Mouse (Mus musculus) urinary bladder, postnatal 36 days (tissue): ENCODE results near the gene Tcl1b1.
A peak's percentile ranks its signal among the peaks of the same experiment; 100 is the strongest.
"Not testable (repeated sequence)": the region's sequence is repeated elsewhere in the genome, so short reads cannot be mapped to it uniquely, and the experiment has no call there.

Experiments
- DNase-seq, 2 experiments: peaks; one replicate each; pipeline ENCODE4 v3.0.0; 2022; ENCODE audit warnings: low spot score in 2 of 2, mixed read lengths in 1 of 2

Gene Tcl1b1

DNA sequence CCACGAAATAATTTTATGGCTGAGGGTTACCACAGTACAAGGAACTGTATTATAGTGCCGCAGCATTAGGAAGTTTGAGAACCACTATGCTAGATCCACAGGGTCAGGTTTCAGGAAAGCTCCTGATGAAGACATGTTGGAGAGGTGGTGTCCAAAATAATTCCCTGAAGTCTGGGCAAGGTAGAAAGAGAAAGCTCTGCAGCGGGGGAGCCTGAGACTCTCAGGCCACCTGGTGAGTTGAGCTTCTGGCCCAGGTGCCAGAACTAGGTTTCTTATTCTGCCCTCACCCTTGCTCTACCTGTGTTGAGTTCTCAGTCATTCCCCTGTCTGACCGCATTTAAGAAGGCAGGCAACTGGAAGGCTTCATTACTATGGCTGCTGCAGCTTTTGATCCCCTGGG is at the start of gene Tcl1b1:
TSS of gene Tcl1b1 (plus strand) at position 301 of the 400 bp plus-strand sequence.
- no peak for DNase-seq

DNA sequence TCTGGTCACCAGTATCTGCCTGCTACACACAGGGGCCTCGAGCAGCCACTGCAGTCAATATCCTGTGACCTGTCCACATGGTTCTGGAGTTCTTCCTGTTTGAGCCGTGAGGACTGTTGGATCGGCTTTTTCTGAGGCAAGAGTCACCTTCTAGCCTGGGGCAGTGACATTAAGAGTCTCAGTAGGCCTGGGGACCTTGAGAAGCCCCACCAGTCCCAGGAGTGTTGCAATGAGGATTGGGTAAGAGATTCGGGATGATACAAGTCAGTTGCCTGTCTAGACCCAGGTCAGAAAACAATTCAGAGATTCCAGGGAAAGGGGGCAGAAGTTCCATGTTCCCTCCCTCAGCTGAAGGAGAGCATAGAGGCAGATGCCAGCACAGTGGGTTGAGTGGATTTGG is 49.7 kb upstream of the Tcl1b1 start:
- DNase-seq, result no peak

DNA sequence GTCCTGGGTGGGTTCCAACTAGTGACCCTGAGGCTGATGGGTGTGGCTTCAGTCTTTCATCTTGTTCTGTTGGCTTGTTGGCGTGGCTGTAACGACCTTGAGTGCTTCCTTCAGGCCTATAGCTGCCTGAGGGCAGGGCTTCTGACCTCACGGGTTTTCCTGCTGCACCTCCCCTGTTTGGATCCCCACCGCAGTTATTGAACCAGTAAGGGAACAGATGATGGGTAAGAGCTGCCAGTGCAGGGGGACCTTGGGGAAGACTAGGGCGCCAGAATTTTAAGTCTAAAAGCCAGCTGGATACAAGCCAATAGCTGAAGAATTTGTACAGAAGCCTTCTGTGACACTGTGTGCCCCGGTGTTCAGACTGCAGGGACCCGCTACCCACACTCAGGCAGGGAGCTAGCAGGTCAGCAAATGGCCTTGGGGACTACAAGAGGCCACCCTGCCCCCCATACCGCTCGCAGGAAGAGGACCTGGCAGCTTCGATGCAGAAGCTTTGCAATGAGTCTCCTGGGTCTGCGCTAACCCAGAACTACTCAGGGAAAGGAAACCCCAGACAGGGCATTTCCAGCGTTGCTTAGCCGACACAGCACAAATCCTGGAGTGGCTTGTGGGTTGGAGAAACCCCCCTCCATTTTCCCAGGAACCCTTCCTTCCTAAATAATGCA is 47.0 kb upstream of the Tcl1b1 start:
- DNase-seq, result no peak

DNA sequence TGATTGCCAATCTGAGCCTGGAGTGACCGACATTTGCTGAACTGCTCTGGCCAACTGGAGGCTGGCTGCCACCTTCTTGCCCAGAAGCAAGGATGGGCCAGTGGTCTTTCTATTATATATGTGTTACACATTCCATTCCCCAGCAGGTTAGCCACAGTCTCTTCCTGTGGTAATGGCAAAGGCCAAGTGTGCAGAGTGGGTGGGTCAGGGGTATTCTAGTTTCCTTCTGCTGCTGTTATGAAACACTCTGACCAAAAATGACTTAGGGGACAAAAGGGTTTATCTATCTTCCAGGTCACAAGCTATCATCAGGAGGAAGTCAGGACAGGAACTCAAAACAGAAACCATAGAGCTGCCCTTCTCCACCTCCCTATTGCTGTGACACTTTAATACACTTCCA is 42.8 kb upstream of the Tcl1b1 start:
- DNase-seq, result no peak

DNA sequence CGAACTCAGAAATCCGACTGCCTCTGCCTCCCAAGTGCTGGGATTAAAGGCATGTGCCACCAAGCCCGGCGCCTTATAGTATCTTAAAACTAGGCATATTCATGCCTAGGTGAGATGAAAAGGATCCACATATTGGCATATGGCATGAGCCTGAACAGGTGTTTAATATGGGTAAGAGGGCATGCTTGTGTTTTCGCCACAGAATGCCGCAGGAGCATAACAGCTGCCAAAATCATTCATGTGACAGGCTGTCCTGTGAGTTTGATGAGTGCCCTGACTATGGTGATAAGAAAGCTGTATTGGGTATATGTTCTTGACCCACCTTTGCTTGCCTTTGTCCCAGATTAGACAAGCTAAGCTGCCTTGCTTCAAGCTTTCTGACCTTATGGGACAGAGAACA is 34.1 kb upstream of the Tcl1b1 start:
- DNase-seq, result no peak

DNA sequence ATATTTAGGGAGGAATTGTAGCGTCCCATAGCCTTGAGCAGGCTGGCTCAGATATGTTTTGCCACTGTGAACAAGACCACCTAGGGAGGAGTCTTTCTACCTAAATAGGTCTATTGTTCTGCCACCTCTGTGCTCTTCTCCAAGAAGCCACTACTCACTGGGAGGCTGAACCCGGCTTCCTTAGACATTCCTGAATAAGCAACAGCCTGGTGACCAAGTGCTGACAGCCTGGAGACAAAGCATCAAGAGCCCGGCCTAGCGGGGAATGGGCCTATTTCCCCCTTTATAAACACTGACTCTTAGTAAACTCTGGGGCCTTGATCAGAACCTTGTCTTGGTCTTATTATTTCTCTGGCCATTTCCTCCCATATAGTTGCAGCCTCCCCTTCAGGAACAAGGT is 33.0 kb upstream of the Tcl1b1 start:
- DNase-seq, result no peak

DNA sequence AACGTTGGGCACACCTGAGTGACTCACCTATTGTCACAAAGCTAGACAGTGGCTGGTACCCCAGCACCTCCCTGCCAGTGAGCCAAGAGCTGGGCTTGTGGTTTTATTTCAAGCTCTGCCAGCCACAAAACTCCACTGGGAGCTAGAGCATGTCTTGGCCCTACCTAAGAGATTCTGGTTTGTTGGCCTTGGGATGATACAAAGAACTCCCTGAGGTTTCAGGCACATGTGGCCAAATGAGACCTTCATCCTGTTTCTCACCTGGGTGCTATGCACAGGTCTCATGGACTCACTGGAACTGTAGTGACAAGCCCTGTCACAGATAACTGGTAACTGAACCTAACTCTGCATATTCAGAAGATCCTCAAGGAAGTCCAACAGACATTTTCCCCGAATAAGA is 31.9 kb upstream of the Tcl1b1 start:
- no peak for DNase-seq

DNA sequence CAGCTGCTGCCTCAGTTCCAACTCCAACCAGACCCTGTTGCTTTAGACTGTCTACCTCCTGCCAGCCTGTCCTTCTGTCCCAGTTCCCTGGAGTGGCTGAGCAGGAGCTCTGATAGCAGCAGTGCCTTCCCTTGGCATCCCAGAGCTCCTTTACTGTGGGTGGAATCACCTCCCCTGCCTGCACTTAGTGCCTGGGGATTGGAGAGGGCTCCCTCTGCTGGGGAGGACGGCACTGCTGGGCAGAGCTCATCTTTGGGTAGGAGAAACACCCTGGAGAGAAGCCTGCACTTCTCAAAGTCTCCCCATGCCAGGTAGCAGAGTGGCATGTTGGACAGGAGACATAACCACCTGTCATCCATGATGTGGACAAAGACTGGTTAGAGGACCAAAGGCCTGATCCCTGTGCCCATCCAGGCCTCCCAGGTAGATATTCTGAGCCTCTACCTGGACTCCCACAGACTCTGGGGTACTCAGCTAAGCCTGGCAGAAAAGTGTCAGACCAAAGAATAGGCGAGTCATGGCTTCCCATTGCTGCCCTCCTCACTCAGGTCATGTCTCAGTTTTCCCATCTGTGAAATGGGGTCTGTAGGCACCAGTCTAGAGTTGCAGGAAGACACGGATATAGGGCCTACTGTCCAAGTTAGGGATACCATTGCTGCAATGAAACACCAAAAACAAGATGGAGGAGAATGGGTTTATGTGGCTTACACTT is 29.8 kb upstream of the Tcl1b1 start:
- DNase-seq, result not testable (repeated sequence)

DNA sequence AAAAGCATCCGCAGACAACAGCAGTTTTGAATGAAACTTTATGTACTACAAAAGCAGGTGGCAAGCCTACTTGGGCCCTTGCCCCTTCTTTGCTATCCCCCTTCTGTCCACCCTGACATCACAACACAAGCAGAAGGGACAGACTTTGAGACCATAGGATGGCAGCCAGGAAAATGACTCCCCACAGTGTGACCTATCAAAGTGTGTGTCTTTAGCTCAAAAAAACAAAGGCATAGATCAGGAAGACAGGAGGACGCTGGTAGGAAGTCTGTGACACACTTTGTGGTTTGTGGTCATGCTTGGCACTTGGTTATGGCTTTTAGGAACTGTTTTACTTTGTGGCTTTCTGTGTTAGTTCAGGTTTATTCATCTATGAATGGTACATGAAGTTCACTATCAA is 25.3 kb upstream of the Tcl1b1 start:
- not testable (repeated sequence) for DNase-seq

DNA sequence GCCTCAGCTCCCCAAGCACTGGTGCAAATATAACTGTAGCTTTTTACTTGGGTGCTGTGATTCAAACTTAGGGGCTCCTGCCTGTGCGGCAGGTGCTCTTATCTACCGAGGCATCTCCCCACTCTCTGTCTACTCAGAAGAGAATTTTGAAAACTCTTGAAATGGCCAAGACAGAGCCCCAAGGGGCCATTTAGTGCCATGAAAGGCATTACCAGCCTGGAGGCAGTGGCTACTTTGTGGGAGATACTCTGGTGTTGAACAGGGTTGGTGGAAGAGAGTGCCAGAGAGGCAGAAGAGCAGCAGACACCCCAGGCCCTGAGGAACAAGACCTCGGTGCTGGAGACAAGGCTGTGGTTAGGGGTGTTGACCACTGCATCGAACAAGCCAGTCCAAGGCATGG is 24.7 kb upstream of the Tcl1b1 start:
- DNase-seq, result not testable (repeated sequence)

DNA sequence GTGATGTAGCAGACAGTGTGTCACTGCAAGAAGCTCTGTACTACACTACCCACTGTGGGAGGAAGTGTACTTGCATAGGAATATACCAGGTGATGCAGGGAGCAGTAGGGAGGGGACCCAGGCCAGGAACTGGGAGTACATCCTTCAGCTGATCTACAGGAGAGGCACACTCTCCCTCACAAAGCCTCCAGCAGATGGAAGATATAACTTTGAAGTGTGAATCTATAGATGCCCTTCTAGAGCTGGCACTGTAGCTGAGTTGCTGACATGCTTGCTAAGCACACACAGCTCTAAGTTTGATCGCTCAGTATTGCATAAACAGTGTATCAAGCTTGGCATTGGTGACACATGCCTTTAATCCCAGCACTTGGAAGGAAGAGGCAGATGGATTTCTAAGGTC is 21.8 kb upstream of the Tcl1b1 start:
- not testable (repeated sequence) for DNase-seq

DNA sequence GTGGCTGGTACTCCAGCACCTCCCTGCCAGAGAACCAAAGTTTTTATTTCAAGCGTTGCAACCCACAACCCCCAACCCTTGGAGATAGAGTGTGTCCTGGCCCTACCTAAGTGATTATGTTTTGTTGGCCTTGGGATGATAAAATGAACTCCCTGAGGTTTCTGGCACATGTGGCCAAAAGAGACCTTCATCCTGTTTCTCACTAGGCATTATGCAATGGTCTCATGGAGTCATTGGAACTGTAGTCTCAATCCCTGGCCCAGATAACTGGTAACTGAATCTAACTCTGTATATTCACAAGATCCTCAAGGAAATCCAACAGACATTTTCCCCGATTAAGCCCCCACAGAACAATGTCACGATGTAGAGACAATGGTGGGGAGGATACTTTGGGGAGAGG is 16.4 kb upstream of the Tcl1b1 start:
- DNase-seq, result no peak

DNA sequence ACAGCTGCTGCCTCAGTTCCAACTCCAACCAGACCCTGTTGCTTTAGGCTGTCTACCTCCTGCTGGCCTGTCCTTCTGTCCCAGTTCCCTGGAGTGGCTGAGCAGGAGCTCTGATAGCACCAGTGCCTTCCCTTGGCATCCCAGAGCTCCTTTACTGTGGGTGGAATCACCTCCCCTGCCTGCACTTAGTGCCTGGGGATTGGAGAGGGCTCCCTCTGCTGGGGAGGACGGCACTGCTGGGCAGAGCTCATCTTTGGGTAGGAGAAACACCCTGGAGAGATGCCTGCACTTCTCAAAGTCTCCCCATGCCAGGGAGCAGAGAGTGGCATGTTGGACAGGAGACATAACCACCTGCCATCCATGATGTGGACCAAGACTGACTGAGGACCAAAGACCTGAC is 14.6 kb upstream of the Tcl1b1 start:
- not testable (repeated sequence) for DNase-seq

DNA sequence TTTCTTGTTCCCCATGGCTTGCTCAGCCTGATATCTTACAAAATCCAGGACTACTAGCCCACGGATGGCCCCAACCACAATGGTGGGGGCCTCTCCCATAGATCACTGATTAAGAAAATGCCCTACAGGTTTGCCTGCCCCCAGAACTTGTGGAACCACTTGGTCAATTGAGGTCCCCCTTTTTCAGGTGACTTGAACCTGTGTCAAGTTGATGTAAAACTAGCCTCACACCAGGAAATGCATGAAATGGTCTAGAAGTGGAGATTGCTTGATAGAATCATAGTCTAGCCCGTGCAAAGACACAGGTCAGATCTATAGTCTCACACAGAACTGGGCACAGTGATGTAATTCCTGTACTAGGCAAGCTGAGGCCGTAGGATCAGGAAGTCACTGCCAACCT is 13.8 kb upstream of the Tcl1b1 start, which contains the start of gene Tcl1b2:
TSS of gene Tcl1b2 (plus strand) at position 301 of the 400 bp plus-strand sequence.
- DNase-seq, result no peak

DNA sequence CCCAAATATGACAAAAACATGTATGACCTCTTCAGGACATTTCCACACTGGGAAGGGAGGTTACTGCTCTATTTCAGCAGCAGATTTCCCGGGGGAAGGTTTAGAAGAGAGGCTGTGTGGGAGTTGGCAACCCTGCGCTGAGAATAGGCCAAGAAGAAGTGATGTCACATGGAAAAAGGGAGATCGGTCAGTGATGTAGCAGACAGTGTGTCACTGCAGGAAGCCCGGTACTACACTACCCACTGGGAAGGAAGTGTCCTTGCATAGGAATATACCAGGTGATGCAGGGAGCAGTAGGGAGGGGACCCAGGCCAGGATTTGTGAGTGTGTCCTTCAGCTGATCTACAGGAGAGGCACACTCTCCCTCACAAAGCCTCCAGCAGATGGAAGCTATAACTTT is 4.2 kb upstream of the Tcl1b1 start:
- peak in 1 of 2 experiments; percentile 1 for DNase-seq

DNA sequence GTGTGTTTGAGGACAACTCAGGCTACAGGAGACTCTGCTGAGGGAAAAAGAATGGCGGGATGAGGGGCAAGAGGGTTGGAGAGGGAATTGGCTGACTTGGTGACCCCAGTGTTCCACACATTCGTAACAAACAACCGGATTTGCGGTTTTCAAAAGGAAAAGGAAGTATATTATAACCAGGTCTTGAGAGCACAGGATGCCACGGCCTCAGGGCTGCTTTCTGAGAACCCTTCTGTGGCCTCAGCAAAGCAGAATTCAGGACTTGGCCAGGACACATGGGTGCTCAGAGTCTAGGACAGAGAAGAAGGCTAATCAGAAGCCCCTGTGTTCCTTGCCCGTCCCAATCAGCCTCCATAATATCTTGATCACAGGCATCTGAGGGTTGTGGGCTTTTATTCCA is 648 bp upstream of the Tcl1b1 start:
- DNase-seq, result no peak

DNA sequence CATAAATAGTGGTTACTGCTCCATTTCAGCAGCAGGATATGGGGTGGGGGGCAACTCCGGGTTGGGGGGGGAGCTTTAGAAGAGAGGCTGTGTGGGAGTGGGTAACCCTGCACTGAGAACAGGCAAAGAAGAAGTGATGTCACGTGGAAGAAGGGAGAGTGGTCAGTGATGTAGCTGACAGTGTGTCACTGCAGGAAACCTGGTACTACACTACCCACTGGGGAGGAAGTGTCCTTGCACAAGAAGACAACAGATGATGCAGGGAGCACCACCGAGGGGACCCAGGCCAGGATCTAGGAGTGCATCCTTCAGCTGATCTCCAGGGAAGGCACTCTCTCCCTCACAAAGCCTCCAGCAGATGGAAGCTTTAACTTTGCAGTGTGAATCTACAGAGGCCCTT is 7.2 kb downstream of the Tcl1b1 start:
- no peak for DNase-seq

DNA sequence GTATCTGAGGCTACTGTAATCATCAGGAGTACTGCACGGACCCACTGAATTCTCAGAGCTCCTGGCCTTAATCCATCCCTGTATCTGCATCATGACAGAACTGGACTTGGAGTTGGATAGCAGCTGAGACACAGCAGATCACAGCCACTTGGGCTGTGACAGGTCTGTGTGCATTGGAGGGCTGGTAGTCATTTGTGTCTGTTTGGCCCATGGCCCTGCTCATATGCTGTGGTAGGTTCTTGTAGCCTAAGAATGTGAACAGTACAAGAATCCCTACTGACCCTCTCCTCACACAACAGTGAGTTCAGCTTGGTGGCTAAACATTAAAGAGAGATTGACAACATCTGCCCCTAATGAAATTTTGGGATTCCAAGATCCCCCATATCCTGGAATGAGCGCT is 13.9 kb downstream of the Tcl1b1 start:
- no peak for DNase-seq

DNA sequence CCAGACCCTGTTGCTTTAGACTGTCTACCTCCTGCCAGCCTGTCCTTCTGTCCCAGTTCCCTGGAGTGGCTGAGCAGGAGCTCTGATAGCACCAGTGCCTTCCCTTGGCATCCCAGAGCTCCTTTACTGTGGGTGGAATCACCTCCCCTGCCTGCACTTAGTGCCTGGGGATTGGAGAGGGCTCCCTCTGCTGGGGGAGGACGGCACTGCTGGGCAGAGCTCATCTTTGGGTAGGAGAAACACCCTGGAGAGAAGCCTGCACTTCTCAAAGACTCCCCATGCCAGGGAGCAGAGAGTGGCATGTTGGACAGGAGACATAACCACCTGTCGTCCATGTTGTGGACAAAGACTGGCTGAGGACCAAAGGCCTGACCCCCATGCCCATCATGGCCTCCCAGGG is 14.8 kb downstream of the Tcl1b1 start:
- DNase-seq, result peak; percentile 30 to 36

DNA sequence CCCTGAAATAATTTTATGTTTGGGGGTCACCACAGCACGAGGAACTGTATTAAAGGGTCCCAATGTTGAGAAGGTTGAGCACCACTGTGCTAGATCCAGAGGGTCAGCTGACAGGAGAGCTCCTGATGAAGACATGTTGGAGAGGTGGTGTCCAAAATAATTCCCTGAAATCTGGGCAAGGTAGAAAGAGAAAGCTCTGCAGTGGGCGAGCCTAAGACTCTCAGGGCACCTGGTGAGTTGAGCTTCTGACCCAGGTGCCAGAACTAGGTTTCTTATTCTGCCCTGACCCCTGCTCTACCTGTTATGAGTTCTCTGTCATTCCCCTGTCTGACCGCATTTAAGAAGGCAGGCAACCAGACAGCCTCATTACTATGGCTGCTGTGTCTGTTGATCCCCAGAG is 16.6 kb downstream of the Tcl1b1 start, which contains the start of gene Tcl1b5:
TSS of gene Tcl1b5 (plus strand) at position 301 of the 400 bp plus-strand sequence.
- not testable (repeated sequence) for DNase-seq

DNA sequence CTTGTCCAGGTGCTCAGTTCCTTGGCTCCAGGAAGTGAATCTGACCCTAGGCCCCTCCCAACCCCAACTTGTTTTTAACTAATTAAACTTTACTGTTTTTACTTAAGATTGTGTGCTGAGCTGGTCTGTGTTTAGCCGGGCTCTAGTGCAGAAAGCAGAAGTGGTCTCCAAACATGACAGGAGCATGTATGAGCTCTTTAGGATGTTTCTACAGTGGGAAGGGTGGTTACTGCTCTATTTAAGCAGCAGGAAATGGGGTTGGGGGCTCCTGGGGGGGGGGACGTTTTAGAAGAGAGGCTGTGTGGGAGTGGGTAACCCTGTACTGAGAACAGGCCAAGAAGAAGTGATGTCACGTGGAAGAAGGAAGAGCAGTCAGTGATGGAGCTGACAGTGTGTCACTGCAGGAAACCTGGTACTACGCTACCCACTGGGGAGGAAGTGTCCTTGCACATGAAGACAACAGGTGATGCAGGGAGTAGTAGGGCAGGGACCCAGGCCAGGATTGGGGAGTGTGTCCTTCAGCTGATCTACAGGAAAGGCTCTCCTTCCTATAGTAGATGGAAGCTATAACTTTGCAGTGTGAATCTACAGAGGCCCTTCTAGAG is 21.7 kb downstream of the Tcl1b1 start:
- not testable (repeated sequence) for DNase-seq

DNA sequence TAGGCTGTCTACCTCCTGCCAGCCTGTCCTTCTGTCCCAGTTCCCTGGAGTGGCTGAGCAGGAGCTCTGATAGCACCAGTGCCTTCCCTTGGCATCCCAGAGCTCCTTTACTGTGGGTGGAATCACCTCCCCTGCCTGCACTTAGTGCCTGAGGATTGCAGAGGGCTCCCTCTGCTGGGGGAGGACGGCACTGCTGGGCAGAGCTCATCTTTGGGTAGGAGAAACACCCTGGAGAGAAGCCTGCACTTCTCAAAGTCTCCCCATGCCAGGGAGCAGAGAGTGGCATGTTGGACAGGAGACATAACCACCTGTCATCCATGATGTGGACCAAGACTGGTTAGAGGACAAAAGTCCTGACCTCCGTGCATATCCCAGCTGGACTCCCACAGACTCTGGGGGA is 29.5 kb downstream of the Tcl1b1 start:
- DNase-seq, result peak in 1 of 2 experiments; percentile 1

DNA sequence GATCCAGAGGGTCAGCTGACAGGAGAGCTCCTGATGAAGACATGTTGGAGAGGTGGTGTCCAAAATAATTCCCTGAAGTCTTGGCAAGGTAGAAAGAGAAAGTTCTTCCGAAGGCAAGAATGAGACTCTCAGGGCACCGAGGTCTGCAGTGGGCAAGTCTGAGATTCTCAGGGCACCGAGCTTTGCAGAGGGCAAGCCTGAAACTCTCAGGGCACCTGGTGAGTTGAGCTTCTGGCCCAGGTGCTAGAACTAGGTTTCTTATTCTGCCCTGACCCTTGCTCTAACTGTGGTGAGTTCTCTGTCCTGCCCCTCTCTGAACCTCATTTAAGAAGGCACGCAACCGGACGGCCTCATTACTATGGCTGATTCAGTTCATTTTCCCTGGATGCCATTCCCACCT is 31.3 kb downstream of the Tcl1b1 start, which contains the start of gene Tcl1b3:
TSS of gene Tcl1b3 (plus strand) at position 301 of the 400 bp plus-strand sequence.
- DNase-seq, result not testable (repeated sequence)
